Mouse (Mus musculus) brain, embryonic 14.5 days (tissue): Measurements from ENCODE around the gene Ebf1.

ENCODE experiments used
- CTCF ChIP-seq: fragments of 200-500 bp; IDR thresholded peaks from 2 replicates; pipeline ENCODE4 v1.5.1; 2012; ENCODE audit warnings: inconsistent platforms, mild to moderate bottlenecking, moderate library complexity, borderline replicate concordance; ENCODE audit not compliant: insufficient read depth, insufficient read length; ENCODE audit errors: extremely low read depth
- POLR2A ChIP-seq: fragments of 200-500 bp; IDR thresholded peaks from 2 replicates; pipeline ENCODE4 v1.6.1; 2012; ENCODE audit warnings: mild to moderate bottlenecking, inconsistent platforms, borderline replicate concordance; ENCODE audit not compliant: poor library complexity, insufficient read depth, insufficient read length, severe bottlenecking; ENCODE audit errors: extremely low read depth

DNA sequence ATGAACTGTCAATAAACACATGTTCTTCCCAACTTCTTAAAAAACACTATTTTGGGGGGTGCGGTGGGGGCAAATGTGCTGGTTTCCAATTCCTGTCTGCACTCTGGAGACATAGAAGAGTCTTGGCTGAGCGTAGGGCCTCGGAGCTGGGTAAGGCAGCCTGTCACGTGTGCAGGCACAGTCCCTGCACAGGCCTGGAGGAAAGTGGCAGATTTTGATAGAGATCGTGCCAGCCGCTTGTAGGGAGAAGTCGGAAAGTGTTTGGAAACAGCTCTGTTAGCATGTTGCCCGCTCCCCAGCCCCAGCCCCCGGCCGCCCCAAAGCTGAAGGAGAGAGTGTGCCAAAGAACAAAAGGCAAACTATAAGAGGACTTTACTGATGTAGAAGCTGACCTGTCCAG lies 121.7 kb downstream of the Ebf1 start:
- TF ChIP-seq POLR2A (no peak), CTCF (no peak)
